Mouse (Mus musculus): ENCODE results near the gene Slc25a33. TPM values are rescaled to one million over a fixed set of nuclear protein-coding genes. Genes with fewer than 3 reads are reported as not detected.

Slc25a33 gene
- polyA plus RNA-seq, 1 experiment from 2014 or later = 22.0 TPM

DNA sequence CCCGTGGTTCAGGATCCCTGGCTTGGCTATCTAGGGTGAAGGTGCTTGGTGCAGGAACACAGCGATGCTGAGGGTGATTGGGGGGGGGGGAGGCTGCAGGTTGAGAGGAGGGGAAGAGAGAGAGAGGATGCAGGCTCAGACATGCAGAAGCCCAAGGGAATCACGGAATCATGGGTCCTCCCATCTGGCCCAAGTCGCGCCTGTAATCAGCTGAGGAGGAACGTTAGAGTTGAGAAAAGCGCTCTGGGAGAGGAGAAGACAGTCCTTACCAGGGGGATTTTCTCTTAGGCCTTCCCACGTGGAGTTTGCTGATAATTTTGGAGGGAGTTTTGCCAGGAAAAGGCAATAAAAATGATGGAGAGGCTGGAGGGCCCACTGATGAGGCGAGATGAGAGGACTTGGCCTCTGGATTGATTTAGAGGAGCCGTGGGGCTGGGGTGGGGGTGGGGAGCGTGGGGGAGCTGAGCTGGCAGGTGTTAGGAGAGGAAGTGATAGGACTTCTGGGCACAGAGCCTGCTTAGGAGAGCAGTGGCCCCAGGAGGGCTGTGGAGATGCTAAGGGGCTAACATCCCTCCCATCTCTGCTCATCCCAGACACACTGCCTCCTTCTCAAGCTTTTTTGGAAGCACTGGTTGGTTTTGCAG, 34.6 kb upstream of the Slc25a33 start:
- Histone ChIP-seq H3K27ac (ENCODE audit: low read depth, low read length) (no peak overlapping the region), H3K4me1 (replicated peaks; ENCODE audit: control insufficient read depth, insufficient read depth, low read length) (no peaks in the 10 kb centered on the region), H3K4me2 (replicated peaks; ENCODE audit: low read depth, low read length) (no peak overlapping the region), H3K27me3 (ENCODE audit: control insufficient read depth, insufficient read depth, low read length) (0 out of 2 replicates have a peak, but pooled peaks cover 2% of the 10 kb centered on the region), H3K4me3 (ENCODE audit: low read depth, low read length) (no peak overlapping the region), H3K36me3 (ENCODE audit: control insufficient read depth, insufficient read depth, low read length) (no peaks in the 10 kb centered on the region), H3K9me3 (ENCODE audit: control insufficient read depth, low read length) (no peaks in the 10 kb centered on the region), H3K9ac (ENCODE audit: low read depth, low read length) (no peak overlapping the region)
- WGBS = 39% methylated on average over 11 of the region's 11 CpGs
- DNase-seq (ENCODE audit: low spot score) (no peak), ATAC-seq (ENCODE audit: low FRiP score) (no peak)

DNA sequence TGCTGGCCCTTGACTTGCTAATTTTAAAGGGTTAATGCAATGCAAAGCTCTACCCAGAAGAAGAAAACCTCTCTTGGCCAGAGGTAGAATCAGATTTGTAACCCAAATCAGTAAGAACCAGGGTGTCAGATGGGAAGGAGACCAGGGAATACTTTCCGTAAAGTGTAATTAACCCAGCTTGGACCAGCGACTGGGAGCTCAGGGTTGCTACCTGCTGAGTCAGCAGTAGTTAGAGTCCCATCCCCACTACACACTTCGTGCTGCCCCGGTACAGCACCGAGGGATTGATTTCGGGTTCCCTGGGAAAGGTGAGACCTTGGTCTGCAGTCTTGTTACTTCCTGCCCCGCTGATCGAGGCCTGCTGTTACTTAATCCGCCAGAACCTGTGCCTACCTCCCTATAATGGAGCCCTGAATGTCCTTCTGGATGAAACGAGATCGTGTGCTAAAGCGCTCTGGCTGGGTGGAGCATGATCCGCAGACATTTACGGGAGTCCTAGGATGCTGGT, 34.0 kb upstream of the Slc25a33 start:
- H3K4me1 ChIP-seq (replicated peaks; ENCODE audit: control insufficient read depth, insufficient read depth, low read length) = no peaks in the 10 kb centered on the region
- WGBS = 36% methylated on average over 14 of the region's 14 CpGs
- H3K27ac ChIP-seq (ENCODE audit: low read depth, low read length) = no peak overlapping the region
- H3K9ac ChIP-seq (ENCODE audit: low read depth, low read length) = no peak overlapping the region
- 0 out of 2 replicates have a peak, but pooled peaks cover 2% of the 10 kb centered on the region for H3K27me3 ChIP-seq (ENCODE audit: control insufficient read depth, insufficient read depth, low read length)
- H3K4me3 ChIP-seq (ENCODE audit: low read depth, low read length) = no peak overlapping the region
- H3K4me2 ChIP-seq (replicated peaks; ENCODE audit: low read depth, low read length) = no peak overlapping the region
- no peaks in the 10 kb centered on the region for H3K9me3 ChIP-seq (ENCODE audit: control insufficient read depth, low read length)
- ATAC-seq (ENCODE audit: low FRiP score) (no peak), DNase-seq (ENCODE audit: low spot score) (no peak)
- H3K36me3 ChIP-seq (ENCODE audit: control insufficient read depth, insufficient read depth, low read length) = no peaks in the 10 kb centered on the region

DNA sequence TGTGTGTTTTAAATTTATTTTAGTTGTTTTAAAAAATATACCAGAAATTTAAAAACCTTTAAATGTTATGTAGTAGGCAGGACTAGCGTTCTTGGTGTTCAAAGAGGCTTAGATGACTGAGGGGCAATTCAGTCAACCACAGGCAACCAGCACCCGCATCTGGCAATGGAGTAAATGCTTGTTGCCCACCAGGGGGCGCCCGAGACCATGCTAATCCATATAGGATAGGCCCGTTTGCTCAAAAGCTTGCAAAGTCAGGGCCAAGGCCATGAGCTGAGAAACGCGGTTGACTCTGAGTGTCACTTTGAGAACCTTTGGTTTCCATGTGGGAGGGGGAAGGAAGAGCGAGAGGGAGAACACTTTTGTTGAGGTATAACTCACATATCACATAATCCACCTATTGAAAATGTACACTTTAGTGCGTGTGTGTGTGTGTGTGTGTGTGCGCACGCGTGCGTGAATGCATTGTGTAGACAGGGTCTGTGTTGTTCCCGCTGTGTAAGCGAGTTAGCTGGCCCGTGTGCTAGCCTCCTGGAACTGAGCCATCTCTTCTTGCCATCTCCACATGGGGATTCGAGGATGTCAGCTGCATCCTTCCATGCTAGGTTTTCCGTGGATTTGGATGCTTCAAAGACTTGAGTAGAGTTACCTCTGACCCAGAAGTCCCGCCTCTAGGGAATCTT, 32.8 kb upstream of the Slc25a33 start:
- peak; percentile 97 for DNase-seq (ENCODE audit: low spot score)
- no peak overlapping the region for H3K4me2 ChIP-seq (replicated peaks; ENCODE audit: low read depth, low read length)
- 51% methylated on average over 19 of the region's 19 CpGs for WGBS
- ATAC-seq (ENCODE audit: low FRiP score) = peak; percentile 70; the same call in 1 of the 2 replicates
- H3K27me3 ChIP-seq (ENCODE audit: control insufficient read depth, insufficient read depth, low read length) = 0 out of 2 replicates have a peak, but pooled peaks cover 2% of the 10 kb centered on the region
- H3K36me3 ChIP-seq (ENCODE audit: control insufficient read depth, insufficient read depth, low read length) = no peaks in the 10 kb centered on the region
- no peaks in the 10 kb centered on the region for H3K9me3 ChIP-seq (ENCODE audit: control insufficient read depth, low read length)
- H3K9ac ChIP-seq (ENCODE audit: low read depth, low read length) = no peak overlapping the region
- H3K27ac ChIP-seq (ENCODE audit: low read depth, low read length) = no peak overlapping the region
- H3K4me3 ChIP-seq (ENCODE audit: low read depth, low read length) = no peak overlapping the region
- no peaks in the 10 kb centered on the region for H3K4me1 ChIP-seq (replicated peaks; ENCODE audit: control insufficient read depth, insufficient read depth, low read length)

DNA sequence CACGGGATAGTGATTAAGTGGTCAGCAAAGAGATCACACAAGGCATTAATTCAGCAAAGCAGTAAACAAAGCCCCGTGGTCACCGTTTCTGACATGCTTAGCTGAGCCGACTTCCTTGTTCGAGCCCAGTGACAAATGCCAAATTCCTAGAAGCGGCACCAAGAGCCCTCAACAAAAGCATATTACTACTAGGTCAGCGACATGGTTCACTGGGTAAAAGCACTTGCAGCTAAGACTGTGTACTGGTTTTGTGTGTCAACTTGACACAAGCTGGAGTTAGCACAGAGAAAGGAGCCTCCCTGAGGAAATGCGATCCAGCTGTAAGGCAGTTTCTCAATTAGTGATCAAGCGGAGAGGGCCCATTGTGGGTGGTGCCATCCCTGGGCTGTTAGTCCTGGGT, 28.2 kb upstream of the Slc25a33 start:
- no peaks in the 10 kb centered on the region for H3K36me3 ChIP-seq (ENCODE audit: control insufficient read depth, insufficient read depth, low read length)
- H3K9ac ChIP-seq (ENCODE audit: low read depth, low read length) = no peak overlapping the region
- no peak overlapping the region for H3K4me2 ChIP-seq (replicated peaks; ENCODE audit: low read depth, low read length)
- H3K4me3 ChIP-seq (ENCODE audit: low read depth, low read length) = no peak overlapping the region
- H3K9me3 ChIP-seq (ENCODE audit: control insufficient read depth, low read length) = no peaks in the 10 kb centered on the region
- peaks cover 7% of the 10 kb centered on the region for H3K4me1 ChIP-seq (replicated peaks; ENCODE audit: control insufficient read depth, insufficient read depth, low read length)
- no peaks in the 10 kb centered on the region for H3K27me3 ChIP-seq (ENCODE audit: control insufficient read depth, insufficient read depth, low read length)
- ATAC-seq (ENCODE audit: low FRiP score) (no peak), DNase-seq (ENCODE audit: low spot score) (no peak)
- H3K27ac ChIP-seq (ENCODE audit: low read depth, low read length) = no peak overlapping the region
- WGBS = 20% methylated on average over 9 of the region's 9 CpGs

DNA sequence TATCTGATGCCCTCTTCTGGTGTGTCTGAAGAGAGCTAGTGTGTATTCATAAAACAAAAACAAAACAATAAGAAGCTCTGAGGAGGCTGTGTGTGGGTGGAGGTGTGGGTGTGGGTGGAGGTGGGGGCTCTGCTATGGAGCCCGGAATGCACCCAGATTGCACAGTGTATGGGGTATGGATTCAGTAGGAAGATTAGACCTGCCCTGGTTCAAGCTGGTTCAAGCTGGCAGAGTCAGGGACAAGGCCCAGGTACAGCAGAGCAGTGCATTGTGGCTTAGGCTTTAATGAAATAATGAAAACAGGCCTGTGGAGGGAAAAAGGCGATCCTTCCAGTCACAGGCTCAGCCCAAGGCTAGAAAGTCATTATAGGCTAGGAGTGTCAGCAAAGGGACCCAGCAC, 26.5 kb upstream of the Slc25a33 start:
- Histone ChIP-seq H3K4me3 (ENCODE audit: low read depth, low read length) (no peak overlapping the region), H3K4me1 (replicated peaks; ENCODE audit: control insufficient read depth, insufficient read depth, low read length) (peaks cover 7% of the 10 kb centered on the region), H3K36me3 (ENCODE audit: control insufficient read depth, insufficient read depth, low read length) (no peaks in the 10 kb centered on the region), H3K9me3 (ENCODE audit: control insufficient read depth, low read length) (no peaks in the 10 kb centered on the region), H3K27ac (ENCODE audit: low read depth, low read length) (no peak overlapping the region), H3K4me2 (replicated peaks; ENCODE audit: low read depth, low read length) (no peak overlapping the region), H3K27me3 (ENCODE audit: control insufficient read depth, insufficient read depth, low read length) (no peaks in the 10 kb centered on the region), H3K9ac (ENCODE audit: low read depth, low read length) (no peak overlapping the region)
- ATAC-seq (ENCODE audit: low FRiP score) (no peak), DNase-seq (ENCODE audit: low spot score) (no peak)
- 91% methylated on average over 2 of the region's 2 CpGs for WGBS

DNA sequence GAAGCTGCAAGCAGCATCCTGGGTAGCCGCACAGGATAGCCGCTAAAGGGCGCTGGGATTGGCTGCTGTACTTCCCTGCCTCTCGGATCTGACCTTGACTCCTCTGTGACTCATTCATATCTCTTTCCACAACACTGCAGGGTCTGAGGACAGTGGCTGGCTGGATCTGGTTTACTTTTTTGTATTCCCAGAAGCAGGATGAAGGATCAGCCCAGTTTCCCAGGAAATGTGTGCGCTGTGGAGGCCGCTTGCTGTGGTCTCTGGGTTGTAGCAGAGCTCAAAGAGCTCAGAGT, 26.0 kb upstream of the Slc25a33 start:
- ATAC-seq (ENCODE audit: low FRiP score) (no peak), DNase-seq (ENCODE audit: low spot score) (no peak)
- Histone ChIP-seq H3K9me3 (ENCODE audit: control insufficient read depth, low read length) (no peaks in the 10 kb centered on the region), H3K36me3 (ENCODE audit: control insufficient read depth, insufficient read depth, low read length) (no peaks in the 10 kb centered on the region), H3K4me2 (replicated peaks; ENCODE audit: low read depth, low read length) (no peak overlapping the region), H3K9ac (ENCODE audit: low read depth, low read length) (no peak overlapping the region), H3K4me1 (replicated peaks; ENCODE audit: control insufficient read depth, insufficient read depth, low read length) (peaks cover 7% of the 10 kb centered on the region), H3K4me3 (ENCODE audit: low read depth, low read length) (no peak overlapping the region), H3K27ac (ENCODE audit: low read depth, low read length) (no peak overlapping the region), H3K27me3 (ENCODE audit: control insufficient read depth, insufficient read depth, low read length) (no peaks in the 10 kb centered on the region)
- WGBS = 92% methylated on average over 6 of the region's 6 CpGs

DNA sequence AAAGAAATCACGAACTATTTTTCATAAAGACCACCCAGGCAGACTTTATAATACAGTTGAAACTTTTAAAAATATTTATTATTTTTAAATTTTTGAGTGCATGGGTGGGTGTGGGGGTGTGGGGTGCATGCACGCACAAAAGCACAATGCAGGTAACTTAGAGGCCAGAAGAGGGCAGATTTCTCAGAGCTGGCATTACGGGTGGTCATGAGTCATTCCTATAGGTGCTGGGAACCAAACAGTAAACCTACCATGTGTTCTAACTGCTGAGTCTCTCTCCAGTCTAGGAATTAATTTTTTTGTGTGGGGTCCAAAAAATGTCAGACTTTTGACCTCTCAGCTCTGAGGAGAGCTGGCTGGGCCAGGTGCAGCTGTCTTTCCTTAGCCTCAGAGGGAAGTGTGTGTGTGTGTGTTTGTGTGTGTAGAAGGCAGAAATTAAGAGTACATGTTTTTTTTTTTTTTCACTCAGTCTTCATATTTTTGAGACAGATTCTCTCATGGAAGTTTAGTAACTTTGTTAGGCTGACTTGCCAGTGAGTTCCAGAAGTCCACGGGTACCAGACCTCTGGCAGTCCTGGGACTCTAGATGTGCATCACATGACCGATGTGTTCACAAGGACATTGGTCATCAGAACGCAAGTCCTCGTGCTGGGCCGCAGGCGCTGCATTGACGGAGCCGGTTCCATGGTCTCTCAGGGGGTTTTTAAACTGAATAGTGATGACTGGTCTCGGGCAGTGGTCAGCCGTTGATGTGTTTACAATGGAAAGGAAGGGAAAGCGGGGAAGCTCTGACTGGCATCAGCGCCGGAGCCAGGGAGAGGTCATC, 25.5 kb upstream of the Slc25a33 start:
- no peak overlapping the region for H3K27ac ChIP-seq (ENCODE audit: low read depth, low read length)
- no peak overlapping the region for H3K9ac ChIP-seq (ENCODE audit: low read depth, low read length)
- H3K4me2 ChIP-seq (replicated peaks; ENCODE audit: low read depth, low read length) = no peak overlapping the region
- H3K27me3 ChIP-seq (ENCODE audit: control insufficient read depth, insufficient read depth, low read length) = no peaks in the 10 kb centered on the region
- no peak overlapping the region for H3K4me3 ChIP-seq (ENCODE audit: low read depth, low read length)
- no peaks in the 10 kb centered on the region for H3K9me3 ChIP-seq (ENCODE audit: control insufficient read depth, low read length)
- ATAC-seq (ENCODE audit: low FRiP score) = no peak
- H3K36me3 ChIP-seq (ENCODE audit: control insufficient read depth, insufficient read depth, low read length) = no peaks in the 10 kb centered on the region
- H3K4me1 ChIP-seq (replicated peaks; ENCODE audit: control insufficient read depth, insufficient read depth, low read length) = peaks cover 7% of the 10 kb centered on the region
- 78% methylated on average over 16 of the region's 16 CpGs for WGBS
- DNase-seq (ENCODE audit: low spot score) = no peak

DNA sequence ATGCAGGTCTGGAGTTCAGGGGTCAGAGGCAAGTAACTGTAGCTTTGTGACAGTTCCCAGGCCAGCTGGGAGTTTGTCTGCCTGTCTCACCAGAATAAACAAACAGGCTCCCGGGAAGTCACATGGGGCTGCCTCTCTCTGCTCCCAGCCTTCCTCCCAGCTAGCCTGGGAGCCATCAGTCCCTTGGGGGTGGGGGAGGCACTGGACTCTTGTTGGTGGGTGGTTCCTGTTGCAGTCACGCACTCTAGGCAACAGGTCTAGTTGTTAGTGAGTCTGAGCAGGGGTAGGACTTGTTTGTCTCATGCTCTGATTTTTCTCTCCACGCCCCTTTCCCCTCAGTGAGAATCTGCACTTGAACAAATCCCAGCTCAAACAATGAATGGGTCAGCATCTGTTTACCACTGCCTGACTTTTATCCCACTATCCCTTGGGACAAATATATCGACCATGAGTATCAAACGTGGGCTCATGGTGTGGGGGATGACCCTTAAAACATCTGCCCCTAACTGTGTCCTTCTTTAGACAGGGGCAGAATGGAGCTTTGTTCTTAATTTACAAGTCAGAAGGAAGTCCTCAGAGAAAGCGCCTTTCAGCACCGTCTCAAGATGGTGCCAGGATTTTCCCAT, 24.7 kb upstream of the Slc25a33 start:
- Histone ChIP-seq H3K4me1 (replicated peaks; ENCODE audit: control insufficient read depth, insufficient read depth, low read length) (peaks cover 7% of the 10 kb centered on the region), H3K27me3 (ENCODE audit: control insufficient read depth, insufficient read depth, low read length) (no peaks in the 10 kb centered on the region), H3K4me2 (replicated peaks; ENCODE audit: low read depth, low read length) (no peak overlapping the region), H3K27ac (ENCODE audit: low read depth, low read length) (peak overlapping the region; percentile 42), H3K9ac (ENCODE audit: low read depth, low read length) (peak overlapping the region; percentile 29; the same call in 1 of the 2 replicates), H3K9me3 (ENCODE audit: control insufficient read depth, low read length) (no peaks in the 10 kb centered on the region), H3K36me3 (ENCODE audit: control insufficient read depth, insufficient read depth, low read length) (no peaks in the 10 kb centered on the region), H3K4me3 (ENCODE audit: low read depth, low read length) (no peak overlapping the region)
- peak; percentile 55 for DNase-seq (ENCODE audit: low spot score)
- peak; percentile 75 for ATAC-seq (ENCODE audit: low FRiP score)
- 20% methylated on average over 7 of the region's 7 CpGs for WGBS
